Mouse (Mus musculus) mesoderm, embryonic 11.5 days (tissue): ENCODE measurements at regions not wholly inside any gene's neighbourhood (a gene's known extent, or its start where the extent isn't known, plus 50 kb on each side); places are given as distances from the start of the nearest gene placed in this dataset.

ENCODE experiments used
- DNase-seq: peaks from one replicate; pipeline ENCODE4 v3.0.0-alpha.2; 2012; ENCODE audit warnings: low read depth, low spot score

GRCm38 (mm10) chr10:96955036-96955775 lies 338.4 kb downstream of the Btg1 start:
- DNase-seq = peak; percentile 15

GRCm38 (mm10) chr10:96955776-96956448 lies 339.1 kb downstream of the Btg1 start:
- DNase-seq = no peak

GRCm38 (mm10) chr10:96956449-96956834 lies 339.6 kb downstream of the Btg1 start:
- DNase-seq = no peak

- no peak for DNase-seq
These were observed 340.2 kb downstream of the Btg1 start for GRCm38 (mm10) chr10:96957019-96957418.

- no peak for DNase-seq
These were observed 353.0 kb downstream of the Btg1 start for GRCm38 (mm10) chr10:96969825-96970224.

- DNase-seq = no peak
These were observed 353.9 kb downstream of the Btg1 start for GRCm38 (mm10) chr10:96970737-96971136.

GRCm38 (mm10) chr10:96971810-96972209 lies 355.0 kb downstream of the Btg1 start:
- no peak for DNase-seq

- DNase-seq = no peak
These were observed 357.6 kb downstream of the Btg1 start for GRCm38 (mm10) chr10:96974326-96974977.

GRCm38 (mm10) chr10:96976691-96977090 lies 359.9 kb downstream of the Btg1 start:
- no peak for DNase-seq

GRCm38 (mm10) chr10:96980494-96980831 lies 363.7 kb downstream of the Btg1 start:
- DNase-seq = no peak

GRCm38 (mm10) chr10:96980832-96981515 lies 364.2 kb downstream of the Btg1 start:
- no peak for DNase-seq

- DNase-seq = no peak
These were observed 364.7 kb downstream of the Btg1 start for GRCm38 (mm10) chr10:96981516-96981869.

- DNase-seq = no peak
These were observed 384.1 kb downstream of the Btg1 start for GRCm38 (mm10) chr10:97000871-97001270.

GRCm38 (mm10) chr10:97008873-97009272 lies 392.1 kb downstream of the Btg1 start:
- DNase-seq = no peak

- no peak for DNase-seq
These were observed 393.1 kb downstream of the Btg1 start for GRCm38 (mm10) chr10:97009859-97010258.

- no peak for DNase-seq
These were observed 401.8 kb downstream of the Btg1 start for GRCm38 (mm10) chr10:97018641-97019040.

GRCm38 (mm10) chr10:97028776-97029175 lies 412.0 kb downstream of the Btg1 start:
- no peak for DNase-seq

- DNase-seq = no peak
These were observed 414.2 kb downstream of the Btg1 start for GRCm38 (mm10) chr10:97030996-97031395.

- DNase-seq = no peak
These were observed 418.6 kb downstream of the Btg1 start for GRCm38 (mm10) chr10:97035371-97035786.

- DNase-seq = no peak
These were observed 421.2 kb downstream of the Btg1 start for GRCm38 (mm10) chr10:97038025-97038424.

- no peak for DNase-seq
These were observed 430.8 kb downstream of the Btg1 start for GRCm38 (mm10) chr10:97047566-97047965.

GRCm38 (mm10) chr10:97047996-97048395 lies 431.2 kb downstream of the Btg1 start:
- DNase-seq = no peak
